Mouse (Mus musculus) layer of hippocampus, postnatal 36 days (tissue): ENCODE results near the gene Mnd1. TPM values are rescaled to one million over a fixed set of nuclear protein-coding genes. Genes with fewer than 3 reads are reported as not detected.

Experiments used
- DNase-seq, 2 experiments: peaks; one replicate each; pipeline ENCODE4 v3.0.0; 2022
- total RNA-seq, 2 experiments: library from RNA; stranded (reverse); gene quantifications; 2 replicates each; pipeline ENCODE4 v1.2.3; 2021

The Mnd1 gene
- 1 to 10 TPM; 2.3 to 3.1 TPM for total RNA-seq

- DNase-seq = peak; percentile 96
Observed at GRCm38 (mm10) chr3:84155558-84156006, at the start of gene Mnd1. Gene Mnd1 (minus strand): TSS chr3:84155786.

- no peak for DNase-seq
Observed at GRCm38 (mm10) chr3:84204640-84205039, 49.1 kb upstream of the Mnd1 start.

GRCm38 (mm10) chr3:84200559-84201420, 45.2 kb upstream of the Mnd1 start:
- DNase-seq = no peak

- DNase-seq = no peak
Observed at GRCm38 (mm10) chr3:84199516-84199915, 43.9 kb upstream of the Mnd1 start.

GRCm38 (mm10) chr3:84198229-84198628, 42.6 kb upstream of the Mnd1 start:
- DNase-seq = no peak

GRCm38 (mm10) chr3:84193881-84194280, 38.3 kb upstream of the Mnd1 start:
- no peak for DNase-seq

- DNase-seq = no peak
Observed at GRCm38 (mm10) chr3:84191141-84191881, 35.7 kb upstream of the Mnd1 start.

- DNase-seq = no peak
Observed at GRCm38 (mm10) chr3:84190513-84191061, 35.0 kb upstream of the Mnd1 start.

- no peak for DNase-seq
Observed at GRCm38 (mm10) chr3:84189629-84190173, 34.1 kb upstream of the Mnd1 start.

- DNase-seq = no peak
Observed at GRCm38 (mm10) chr3:84181717-84182116, 26.1 kb upstream of the Mnd1 start.

- DNase-seq = no peak
Observed at GRCm38 (mm10) chr3:84181102-84181501, 25.5 kb upstream of the Mnd1 start.

- no peak for DNase-seq
Observed at GRCm38 (mm10) chr3:84180304-84180703, 24.7 kb upstream of the Mnd1 start.

- no peak for DNase-seq
Observed at GRCm38 (mm10) chr3:84177834-84178233, 22.2 kb upstream of the Mnd1 start.

GRCm38 (mm10) chr3:84175337-84176315, 20.0 kb upstream of the Mnd1 start:
- DNase-seq = peak; percentile 47 to 77

- DNase-seq = no peak
Observed at GRCm38 (mm10) chr3:84173581-84174154, 18.1 kb upstream of the Mnd1 start, which contains the start of gene Gm6525. Gene Gm6525 (plus strand): TSS chr3:84174104.

- no peak for DNase-seq
Observed at GRCm38 (mm10) chr3:84172406-84172805, 16.8 kb upstream of the Mnd1 start.

GRCm38 (mm10) chr3:84169393-84170005, 13.9 kb upstream of the Mnd1 start:
- peak in 1 of 2 experiments; percentile 2 for DNase-seq

GRCm38 (mm10) chr3:84168943-84169342, 13.4 kb upstream of the Mnd1 start:
- no peak for DNase-seq

- DNase-seq = no peak
Observed at GRCm38 (mm10) chr3:84166073-84166472, 10.5 kb upstream of the Mnd1 start.

- DNase-seq = no peak
Observed at GRCm38 (mm10) chr3:84165391-84165790, 9.8 kb upstream of the Mnd1 start.
